Mouse (Mus musculus) testis, postnatal 14 days (tissue): Measurements from ENCODE around the gene Zfp420.

Experiments
- DNase-seq: peaks from one replicate; pipeline ENCODE4 v3.0.0; 2021; ENCODE audit warnings: low spot score

Gene Zfp420

DNA sequence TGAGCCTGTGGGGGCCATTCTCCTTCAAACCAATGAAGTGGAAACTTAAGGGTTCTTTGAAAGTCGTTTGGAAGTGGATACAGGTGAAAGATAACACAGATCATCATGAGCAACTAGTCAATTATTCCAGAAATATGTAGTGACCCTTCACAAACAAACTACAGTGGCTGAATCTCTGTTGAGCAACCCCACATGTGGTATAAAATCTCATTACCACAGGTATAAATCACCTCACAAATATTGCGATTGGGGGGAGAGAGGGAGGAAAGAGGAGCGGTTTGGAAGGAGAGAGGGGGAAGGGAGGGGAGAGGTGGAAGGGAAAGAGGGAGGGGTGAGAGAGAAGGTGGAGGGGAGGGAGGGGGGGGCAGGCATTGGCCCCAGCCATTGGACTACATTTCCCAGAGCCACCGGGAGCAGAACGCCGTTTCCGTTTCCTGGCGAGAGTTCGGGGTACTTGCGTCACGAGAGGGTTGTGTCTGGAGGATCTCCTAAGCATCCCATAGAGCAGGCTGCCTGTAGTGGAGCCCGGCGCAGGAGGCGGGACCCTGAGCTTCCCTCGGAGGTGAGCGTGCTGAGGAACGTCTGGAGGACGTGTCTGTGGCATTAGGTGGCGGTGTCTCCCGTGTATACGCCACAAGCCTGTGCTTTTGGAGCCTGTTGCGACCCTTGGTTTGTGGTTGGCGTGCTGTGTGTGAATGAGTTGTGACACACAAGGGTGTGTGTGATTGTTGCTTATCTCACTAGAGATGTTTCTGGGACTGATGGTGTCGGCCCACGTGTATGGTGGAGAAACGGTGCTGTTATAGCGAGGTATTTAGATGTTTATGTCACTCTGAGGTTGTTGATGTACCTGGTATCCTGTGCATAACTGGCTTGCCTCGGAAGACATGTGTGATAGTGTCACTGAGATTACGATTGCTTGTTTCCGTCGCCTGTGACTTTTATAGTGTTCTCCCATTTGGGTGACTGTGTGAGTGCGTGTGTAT is at the start of gene Zfp420:
Gene Zfp420, plus strand, starts transcription at position 448 of the 986 bp plus-strand sequence.
- peak; percentile 87 for DNase-seq

DNA sequence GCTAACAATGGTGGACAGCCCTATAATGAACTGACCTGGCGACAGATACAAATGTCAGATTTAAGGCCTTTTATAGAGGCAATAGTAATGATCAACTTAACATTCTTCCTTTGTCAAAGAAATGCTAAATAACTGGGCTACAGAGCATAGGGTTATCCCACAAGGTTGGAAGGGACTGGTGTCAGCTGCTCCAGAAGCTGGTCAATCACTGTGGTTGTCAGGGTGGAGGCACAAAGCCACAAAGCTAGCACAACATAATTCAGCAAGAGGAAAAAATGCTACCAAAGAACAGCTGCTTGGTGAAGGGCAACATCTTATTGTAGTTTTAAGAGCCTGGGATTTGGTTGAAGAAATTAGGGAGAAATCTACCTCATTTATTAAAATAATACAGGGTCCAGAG is 47.5 kb upstream of the Zfp420 start:
- no peak for DNase-seq

DNA sequence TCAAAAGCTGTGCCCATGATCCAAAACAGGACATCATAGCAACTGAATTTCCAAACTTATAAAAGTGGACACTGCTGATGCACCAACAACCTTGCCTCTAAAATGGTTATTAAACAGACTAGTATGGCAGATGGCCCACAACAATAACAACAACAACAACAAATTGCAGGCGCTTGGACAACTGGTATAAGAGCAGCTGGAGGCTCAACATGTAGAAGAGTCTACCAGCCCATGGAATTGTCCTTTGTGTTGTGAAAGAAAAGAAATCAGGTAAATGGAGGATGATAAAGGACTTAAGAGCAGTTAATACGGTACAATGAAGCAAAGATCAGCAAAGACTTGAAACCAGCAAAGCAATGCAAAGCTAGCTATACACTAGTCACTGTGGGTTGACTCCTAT is 45.4 kb upstream of the Zfp420 start:
- DNase-seq = no peak

DNA sequence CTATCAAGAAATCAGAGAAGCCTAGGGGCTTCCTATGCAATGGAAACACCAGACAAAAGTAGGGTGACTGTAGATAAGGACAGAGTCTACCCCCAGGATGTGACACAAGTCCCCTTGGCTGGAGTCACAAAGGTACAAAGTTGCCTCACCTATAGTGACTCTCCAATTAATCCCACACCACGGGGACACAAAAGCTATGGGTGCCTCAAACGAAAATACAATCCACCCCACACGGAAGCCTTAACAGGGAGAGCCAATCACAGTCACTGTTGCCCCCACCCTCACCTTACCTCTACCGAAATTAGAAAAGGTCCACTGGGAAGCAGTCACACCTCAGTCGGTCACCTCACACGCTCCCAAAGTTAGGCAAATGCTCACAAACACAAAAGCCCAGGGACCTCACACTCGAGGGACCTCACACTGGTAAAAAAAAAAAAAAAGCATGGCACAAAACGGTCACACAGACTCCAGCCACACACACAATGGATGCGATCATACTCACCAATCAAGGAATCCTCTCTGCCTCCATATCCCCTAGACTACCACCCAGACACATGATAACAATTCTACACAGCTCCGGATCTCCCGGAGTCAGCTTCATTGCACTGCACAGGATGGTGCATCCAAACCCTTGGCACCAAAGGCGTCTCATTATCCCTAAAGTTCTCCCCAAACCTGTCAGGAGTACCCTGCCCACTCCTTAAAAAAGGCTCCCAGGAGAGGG is 44.6 kb upstream of the Zfp420 start:
- DNase-seq = peak; percentile 10

DNA sequence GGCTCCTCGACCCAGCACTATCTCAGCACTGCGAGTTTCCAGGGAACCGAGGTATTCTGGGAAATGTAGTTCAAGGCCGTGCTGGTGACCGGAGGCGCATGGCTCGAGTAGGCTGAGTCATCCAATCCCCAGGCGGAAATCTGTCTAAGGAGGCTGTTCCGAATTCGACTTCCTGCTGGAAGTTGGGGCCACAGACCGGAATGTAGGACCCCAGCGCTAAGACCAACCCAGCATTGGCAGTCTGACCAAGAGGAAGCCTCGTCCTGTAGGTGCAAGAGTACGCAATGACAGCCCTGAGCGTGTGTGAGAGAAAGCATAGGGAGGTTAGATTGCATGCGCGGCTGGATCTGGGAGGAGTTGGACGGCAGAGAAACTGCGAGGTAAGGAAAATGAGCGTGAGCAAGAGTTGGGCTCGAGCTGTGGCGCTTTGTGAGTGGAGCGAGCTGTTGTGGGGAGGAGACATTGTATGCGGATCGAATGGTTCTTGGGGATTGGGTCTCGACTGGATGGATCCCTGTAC is 43.8 kb upstream of the Zfp420 start, which contains the start of gene Zfp790:
Gene Zfp790, plus strand, starts transcription at position 205 of the 520 bp plus-strand sequence.
- peak; percentile 89 for DNase-seq

DNA sequence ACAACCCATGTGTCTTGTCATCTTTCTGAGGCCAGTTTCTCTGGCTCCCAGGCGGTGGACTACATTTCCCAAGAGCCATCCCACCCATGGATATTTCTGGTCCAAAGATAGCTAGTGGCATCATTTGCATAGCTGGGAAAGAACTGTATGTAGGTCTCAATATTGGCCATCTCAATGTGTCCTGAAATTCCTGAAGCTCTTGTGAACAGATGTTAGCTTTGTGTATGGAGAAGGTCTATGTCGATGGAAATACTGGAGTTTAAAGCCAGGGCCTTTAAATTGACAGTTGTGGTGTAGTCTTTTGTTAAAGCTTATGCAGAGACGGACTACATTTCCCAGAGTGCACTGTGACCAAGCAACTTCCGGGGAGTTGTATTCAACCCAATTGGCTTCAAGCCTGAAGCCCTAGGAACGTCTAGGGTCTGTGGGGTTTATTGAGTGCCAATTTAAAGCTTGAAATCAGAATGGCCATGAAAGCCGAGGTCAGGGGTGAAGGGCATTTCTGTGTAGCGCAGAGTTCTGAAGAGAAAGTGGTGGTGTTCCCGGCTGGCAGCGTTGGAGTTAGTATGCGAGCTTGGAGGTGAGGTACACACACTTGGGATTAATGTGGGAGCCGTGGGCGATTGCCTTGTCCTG is 41.0 kb upstream of the Zfp420 start:
- DNase-seq = peak; percentile 75

DNA sequence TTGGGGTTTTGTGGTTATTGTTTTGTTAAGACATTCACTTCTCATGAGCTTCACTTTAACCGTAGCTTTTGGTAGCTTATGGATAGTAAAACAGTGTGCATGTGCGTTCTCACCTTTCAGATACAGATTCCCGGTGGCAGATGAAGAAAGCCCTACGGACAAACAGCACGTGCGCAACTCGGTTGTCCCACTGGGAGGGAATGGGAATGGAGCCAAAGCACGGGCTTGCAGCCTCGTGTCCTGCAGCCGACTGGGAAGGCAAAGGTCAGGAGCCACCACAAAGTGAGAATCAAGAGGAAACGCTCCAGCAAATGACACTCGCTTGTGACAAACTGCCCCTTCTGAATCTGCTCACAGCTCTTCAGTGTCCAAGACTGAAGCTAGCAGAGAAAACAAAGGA is 31.8 kb upstream of the Zfp420 start:
- DNase-seq = no peak

DNA sequence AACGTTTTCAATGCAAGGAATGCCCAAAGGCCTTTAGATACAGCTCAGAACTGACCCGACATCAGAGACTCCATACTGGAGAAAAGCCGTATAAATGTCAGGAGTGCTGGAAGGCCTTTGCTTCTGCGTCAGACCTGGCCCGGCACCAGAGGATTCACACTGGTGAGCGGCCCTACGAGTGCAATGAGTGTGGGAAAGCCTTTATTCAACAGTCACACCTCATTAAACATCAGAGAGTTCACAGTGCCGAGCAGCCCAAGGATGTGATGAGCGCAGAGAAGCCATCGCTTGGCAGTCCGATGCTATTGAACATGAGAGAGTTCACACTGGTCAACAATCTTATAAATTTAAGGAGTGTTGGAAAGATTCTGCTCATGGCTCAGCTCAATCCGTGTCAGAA is 30.0 kb upstream of the Zfp420 start:
- no peak for DNase-seq

DNA sequence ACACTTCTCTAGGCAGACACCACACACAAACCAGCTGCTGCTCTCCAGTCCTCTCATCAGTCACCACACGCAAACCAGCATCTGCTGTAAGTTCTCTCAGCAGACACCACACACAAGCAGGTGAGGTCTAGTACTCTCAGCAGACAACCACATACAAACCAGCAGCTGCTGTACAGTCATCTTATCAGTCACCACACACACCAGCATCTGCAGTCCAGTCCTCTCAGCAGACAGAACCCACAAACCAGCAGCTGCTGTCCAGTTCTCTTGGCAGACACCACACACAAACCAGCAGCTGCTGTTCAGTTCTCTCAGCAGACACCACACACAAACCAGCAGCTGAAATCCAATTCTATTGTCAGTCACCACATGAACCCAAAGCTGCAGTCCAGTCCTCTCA is 23.0 kb upstream of the Zfp420 start:
- no peak for DNase-seq

DNA sequence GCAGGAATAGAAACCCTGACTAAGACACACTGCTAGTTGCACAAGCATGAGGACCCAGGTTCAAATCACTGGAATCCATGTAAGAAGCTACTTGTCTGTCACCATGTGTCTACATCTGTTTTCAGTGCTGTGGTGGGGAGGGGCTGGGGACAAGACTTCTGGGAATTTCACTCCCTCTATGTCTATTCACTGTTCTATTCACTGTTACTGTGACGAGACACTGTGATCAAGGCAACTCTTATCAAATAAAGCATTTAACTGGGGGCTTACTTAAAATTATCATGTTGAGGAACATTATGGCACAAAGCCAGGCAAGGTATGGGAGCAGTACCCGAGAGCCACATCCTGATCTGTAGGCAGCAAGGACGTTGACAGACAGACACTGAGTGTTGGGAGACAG is 20.5 kb upstream of the Zfp420 start:
- DNase-seq = no peak

DNA sequence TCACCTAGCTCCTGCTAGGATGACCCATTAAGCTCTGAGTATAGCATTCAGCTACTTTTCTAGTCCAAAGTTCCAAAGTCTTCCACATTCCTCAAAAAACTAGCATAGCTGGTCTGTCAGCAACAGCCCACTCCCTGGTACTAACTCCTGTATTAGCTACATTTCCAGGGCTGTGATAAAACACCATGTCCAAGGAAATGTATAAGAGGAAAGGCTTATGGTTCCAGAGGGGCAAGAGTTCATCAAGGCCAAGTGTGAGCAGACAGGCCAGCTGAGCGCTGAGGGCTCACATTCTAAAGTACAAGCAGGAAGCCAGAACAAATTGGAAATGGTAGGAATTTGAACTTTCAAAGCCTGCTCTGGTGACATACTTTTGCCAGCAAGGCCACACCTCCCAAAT is 17.7 kb upstream of the Zfp420 start:
- no peak for DNase-seq

DNA sequence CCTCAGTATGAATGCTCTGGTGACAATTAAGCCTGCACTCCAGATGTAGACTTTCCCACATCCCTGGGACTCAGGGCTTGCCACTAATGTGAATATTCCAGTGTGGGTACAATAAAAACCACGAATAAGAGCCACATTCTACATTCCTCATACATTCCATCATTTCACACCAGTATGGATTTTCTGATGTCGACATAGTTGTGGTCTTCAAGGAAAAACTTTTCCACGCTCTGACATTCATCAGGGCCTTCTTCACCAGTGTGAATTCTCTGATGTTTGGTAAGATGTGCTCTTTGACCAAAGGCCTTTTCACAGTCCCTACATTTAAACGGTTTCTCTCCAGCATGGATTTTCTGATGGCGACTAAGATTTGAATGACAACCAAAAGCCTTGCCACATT is 15.2 kb upstream of the Zfp420 start:
- no peak for DNase-seq

DNA sequence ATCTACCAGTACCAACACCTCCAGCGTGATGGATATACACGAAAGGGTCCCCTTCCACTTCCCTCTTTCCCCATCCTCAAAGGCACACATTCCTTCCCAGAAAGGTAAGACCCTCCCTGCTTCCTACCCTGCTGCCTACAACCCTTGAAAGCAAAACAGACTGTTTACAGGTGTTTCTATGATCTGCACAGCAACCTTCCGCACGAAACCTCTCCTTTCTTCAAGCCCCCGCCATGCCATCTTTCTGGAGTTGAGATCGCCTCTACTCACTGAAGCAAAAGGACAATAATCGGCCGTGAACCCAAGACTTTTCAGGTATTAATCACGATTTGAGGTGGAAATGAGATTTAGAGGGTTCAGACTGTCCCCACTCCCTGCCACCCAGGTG is 7.0 kb upstream of the Zfp420 start:
- DNase-seq = no peak

DNA sequence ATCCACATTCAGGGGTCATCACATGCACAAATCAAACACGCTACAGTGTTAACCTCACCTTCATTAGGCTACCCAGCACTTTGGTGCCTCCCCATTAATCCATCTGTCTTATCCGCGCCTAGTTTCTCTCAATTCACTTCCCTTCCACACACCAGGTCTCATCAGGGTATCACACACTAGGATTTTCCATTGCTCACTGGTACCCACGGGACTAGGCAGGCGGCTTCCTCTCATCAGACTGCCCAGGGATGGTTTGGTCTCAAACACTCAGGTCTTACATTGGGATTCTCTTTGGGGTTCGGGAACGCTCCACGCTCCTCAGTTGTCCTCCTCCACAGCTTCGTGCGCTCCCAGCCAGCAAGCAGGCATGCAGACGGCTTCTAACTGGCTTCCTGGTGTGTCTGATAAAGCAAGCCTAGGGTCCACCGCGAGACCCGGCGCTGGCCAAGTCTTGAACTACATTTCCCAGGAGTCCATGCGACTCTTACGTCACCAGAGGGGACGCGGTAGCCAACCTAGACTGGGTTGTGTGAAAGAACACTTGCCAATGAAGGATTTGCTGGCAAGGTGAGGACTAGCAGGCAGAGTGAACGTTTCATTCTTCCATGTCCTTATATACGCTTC is 6.4 kb upstream of the Zfp420 start, which contains the start of gene Zfp940:
Gene Zfp940, minus strand, starts transcription at position 451 of the 624 bp plus-strand sequence.
- peak; percentile 81 for DNase-seq

DNA sequence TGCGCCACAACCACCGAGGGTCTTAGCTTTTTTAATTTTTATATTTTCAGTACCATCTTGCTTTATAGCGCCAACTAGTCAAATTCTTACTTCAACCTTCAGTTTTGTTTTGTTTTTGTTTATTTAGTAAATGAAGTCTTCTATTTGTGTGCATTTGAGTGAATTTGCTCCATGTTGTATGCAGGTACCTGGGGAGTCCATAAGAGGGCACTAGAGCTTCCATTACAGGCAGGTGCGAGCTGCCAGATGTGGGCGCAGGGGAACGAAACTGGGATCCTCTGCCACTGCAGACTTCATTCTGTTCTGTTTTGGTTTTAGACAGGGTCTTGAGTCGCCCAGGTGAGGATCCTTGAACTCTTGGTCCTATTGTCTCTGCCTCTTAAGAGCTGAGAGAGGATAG is 1.9 kb downstream of the Zfp420 start:
- no peak for DNase-seq

DNA sequence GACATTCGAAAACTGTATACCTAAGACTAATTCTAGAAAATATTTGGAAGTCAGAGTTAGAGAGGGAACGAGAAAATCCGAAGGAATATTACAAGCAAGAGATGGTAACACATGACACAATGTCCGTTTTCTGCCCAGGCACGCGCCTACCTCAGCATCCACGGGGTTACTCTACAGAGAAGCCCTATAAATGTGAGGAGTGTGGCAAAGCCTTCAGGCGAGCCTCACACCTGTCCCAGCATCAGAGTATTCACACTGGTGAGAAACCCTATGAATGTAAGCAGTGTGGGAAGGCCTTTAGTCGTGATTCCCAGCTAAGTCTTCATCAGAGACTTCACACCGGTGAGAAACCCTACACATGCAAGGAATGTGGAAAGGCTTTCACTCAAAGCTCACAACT is 14.5 kb downstream of the Zfp420 start:
- DNase-seq = no peak

DNA sequence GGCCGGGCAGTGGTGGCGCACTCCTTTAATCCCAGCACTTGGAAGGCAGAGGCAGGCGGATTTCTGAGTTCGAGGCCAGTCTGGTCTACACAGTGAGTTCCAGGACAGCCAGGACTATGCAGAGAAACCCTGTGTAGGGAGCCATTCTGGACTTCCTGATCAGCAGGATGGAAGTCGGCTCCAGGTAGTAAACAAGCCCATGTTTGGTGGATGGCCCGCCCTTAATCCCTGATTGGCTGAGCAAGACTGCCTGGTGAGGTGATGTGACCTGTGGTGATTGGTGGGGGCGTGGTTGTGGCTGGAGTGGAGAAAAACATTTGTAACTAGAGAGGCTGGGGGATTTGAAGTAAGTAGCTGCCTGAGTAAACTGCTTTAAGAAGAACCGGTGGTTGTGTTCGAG is 17.8 kb downstream of the Zfp420 start:
- peak; percentile 55 for DNase-seq

DNA sequence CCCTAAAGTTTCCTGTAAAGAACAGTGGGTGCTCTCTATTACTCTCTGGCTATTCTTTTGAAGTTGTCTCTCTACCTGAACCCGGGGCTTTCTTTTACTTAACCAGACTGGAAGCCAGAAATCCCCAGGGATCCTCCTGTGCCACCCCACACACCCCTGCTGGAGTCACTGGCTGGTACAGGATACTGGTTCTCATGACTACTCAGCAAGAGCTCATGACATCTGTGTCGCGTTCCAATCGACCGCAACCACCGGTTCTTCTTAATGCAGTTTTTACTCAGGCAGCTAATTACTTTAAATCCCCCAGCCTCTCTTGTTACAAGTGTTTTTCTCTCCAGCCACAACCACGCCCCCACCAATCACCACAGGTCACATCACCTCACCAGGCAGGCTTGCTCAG is 20.3 kb downstream of the Zfp420 start:
- DNase-seq = no peak

DNA sequence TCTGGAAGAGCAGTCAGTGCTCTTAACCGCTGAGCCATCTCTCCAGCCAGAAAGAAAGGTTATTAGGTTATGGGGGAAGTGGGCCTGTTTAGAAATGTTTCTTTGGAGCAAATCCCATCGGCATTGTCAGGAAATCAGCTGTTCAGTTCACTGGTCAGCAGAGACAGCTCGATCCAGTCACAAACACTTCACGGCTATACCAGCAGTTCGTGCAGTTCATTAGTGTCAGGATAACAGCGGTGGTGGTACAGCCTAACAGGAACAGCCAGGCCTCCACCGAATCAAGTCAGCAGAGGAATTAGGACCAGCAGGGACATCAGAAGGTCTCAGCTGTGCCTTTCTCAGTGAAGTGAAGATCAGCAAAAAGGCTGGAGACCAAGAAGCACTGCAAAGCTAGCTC is 21.1 kb downstream of the Zfp420 start:
- no peak for DNase-seq

DNA sequence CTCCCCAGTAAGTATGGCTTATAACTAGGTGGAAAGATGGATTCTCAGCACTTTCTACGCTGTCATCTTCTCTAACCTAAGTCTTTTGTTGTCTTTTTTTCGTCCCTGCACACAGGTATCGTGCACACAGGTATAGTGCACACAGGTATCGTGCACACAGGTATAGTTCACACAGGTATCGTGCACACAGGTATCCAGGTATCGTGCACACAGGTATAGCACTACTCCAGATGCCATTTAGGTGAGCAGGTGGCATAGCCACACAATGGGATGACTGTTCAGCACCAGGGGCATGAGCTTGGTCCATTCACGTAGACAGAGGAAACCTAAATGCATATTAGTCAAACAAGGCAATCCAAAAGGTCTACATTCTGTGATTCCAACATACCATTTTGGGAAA is 30.7 kb downstream of the Zfp420 start:
- DNase-seq = no peak

DNA sequence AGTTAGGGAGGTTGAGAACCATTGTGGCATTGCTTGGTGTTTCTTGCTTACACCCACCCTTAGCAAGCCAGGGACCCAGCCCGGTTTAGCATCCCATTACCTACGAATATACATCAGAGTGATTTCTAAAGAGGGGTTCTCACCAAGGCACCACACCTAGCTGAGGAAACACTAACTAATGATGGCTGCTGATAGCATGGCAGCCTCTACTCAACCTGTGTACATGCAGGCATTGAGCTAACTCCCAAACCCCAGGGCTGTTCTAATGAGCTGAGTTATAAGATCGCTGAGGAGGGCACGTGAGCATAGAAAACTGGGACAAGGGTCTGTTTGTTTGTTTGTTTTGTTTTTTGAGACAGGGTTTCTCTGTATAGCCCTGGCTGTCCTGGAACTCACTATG is 33.0 kb downstream of the Zfp420 start:
- no peak for DNase-seq

DNA sequence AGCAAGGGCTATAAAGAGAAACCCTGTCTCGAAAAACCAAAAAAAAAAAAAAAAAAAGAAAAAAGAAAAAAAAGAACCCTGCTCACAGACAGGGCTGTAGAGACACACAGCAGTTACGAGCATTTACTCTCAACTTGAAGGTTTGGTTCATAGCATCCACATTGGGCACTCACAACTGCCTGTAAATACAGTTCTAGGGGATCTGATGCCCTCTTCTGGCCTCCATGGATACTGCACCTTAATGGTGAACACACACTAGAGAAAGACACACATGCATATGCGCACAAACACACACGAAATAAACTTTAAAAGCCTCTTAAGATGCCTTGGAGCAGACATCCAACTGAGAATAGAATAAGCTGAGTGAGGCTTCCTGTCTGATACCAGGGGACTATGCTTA is 38.6 kb downstream of the Zfp420 start:
- no peak for DNase-seq
